Mouse (Mus musculus): ENCODE data around the gene Gtdc1.

DNA sequence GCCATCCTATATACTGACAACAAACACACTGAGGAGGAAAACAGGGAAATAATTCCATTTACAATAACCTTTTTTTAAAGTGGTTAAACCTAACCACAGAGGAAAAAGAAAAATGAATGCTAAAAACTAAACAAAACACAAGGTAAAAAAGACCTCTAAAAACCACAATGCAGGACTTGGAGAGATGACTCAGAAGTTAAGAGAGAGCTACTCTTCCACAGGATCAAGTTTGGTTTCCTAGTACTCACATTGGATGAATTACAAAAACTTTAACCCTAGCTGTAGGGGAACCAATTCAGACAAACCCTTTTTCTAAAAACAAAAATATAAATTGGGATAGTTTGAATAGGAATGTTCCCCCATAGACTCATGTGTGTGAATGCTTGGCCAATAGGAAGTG, 77.8 kb downstream of the Gtdc1 start:
- no peak for TF ChIP-seq CTCF (IDR thresholded peaks at IDR 0.05; ENCODE audit: control insufficient read depth, insufficient read depth, insufficient replicate concordance, low read depth, low read length)
- TF ChIP-seq POLR2A (IDR thresholded peaks at IDR 0.05; ENCODE audit: control insufficient read depth, low read depth, low read length), result no peak

All from testis, adult 2 months (tissue).